Mouse (Mus musculus): ENCODE data around the gene Borcs5.

GRCm38 (mm10) chr6:134597651-134598229 lies 41.6 kb upstream of the Borcs5 start:
- TF ChIP-seq POLR2A (IDR thresholded peaks at IDR 0.05; ENCODE audit: insufficient read depth, low read length) (no peak), CTCF (IDR thresholded peaks at IDR 0.05; ENCODE audit: low read depth, low read length) (no peak), EP300 (IDR thresholded peaks at IDR 0.05; ENCODE audit: insufficient read depth, low read depth, low read length) (no peak)
